Mouse (Mus musculus): ENCODE data around the gene D7Ertd443e. TPM values are rescaled to one million over a fixed set of nuclear protein-coding genes. Genes with fewer than 3 reads are reported as not detected.
A peak's percentile ranks its signal among the peaks of the same experiment; 100 is the strongest.

Gene D7Ertd443e
- polyA plus RNA-seq, 1 experiment from 2014 or later = 0.15 TPM

- ATAC-seq (ENCODE audit: insufficient number of reproducible peaks, insufficient read depth, low FRiP score, low TSS enrichment) = peak; percentile 67
- under 1% methylated on average over 81 of the region's 90 CpGs for WGBS
Observed at GRCm38 (mm10) chr7:134224741-134225612, 160.5 kb downstream of the D7Ertd443e start.

DNA sequence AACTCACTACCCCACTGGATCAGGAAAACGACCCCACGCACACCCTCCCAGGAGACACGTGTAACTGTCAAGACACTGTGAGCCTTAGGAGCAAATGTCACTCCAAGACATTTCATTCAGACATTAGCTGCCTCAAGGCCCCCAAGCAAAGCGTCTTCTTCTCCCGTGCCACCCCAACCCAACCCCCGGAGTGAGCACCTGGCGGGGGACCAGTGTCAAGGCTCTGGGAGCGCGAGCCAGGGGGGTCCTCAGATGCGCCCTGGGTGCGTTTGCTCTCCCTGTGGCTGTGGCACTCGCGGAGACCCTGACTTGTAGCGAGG lies 161.1 kb downstream of the D7Ertd443e start:
- H3K27ac ChIP-seq = 0 out of 2 replicates have a peak overlapping the region, but pooled peaks have one; percentile 73
- H3K27me3 ChIP-seq = peaks cover 30% of the 10 kb centered on the region
- H3K4me1 ChIP-seq = peaks cover 20% of the 10 kb centered on the region

More at GRCm38 (mm10) chr7:134224741-134225612, 160.5 kb downstream of the D7Ertd443e start:
- Histone ChIP-seq H3K9me3 (no peaks in the 10 kb centered on the region), H3K27me3 (peaks cover 30% of the 10 kb centered on the region), H3K4me3 (peak overlapping the region; percentile 67), H3K36me3 (no peaks in the 10 kb centered on the region), H3K9ac (peak overlapping the region; percentile 68), H3K4me2 (replicated peaks) (peak overlapping the region; percentile 99), H3K27ac (peak overlapping the region; percentile 73), H3K4me1 (peaks cover 20% of the 10 kb centered on the region)

GRCm38 (mm10) chr7:134223444-134224161 lies 161.9 kb downstream of the D7Ertd443e start:
- Histone ChIP-seq H3K9ac (no peak overlapping the region), H3K4me1 (peaks cover 20% of the 10 kb centered on the region), H3K9me3 (no peaks in the 10 kb centered on the region), H3K4me3 (peak overlapping the region; percentile 67), H3K27ac (no peak overlapping the region), H3K4me2 (replicated peaks) (peak overlapping the region; percentile 99), H3K27me3 (peaks cover 30% of the 10 kb centered on the region), H3K36me3 (no peaks in the 10 kb centered on the region)
- 28% methylated on average over 16 of the region's 16 CpGs for WGBS
- ATAC-seq (ENCODE audit: insufficient number of reproducible peaks, insufficient read depth, low FRiP score, low TSS enrichment) = no peak

More for the DNA sequence above, 161.1 kb downstream of the D7Ertd443e start:
- ATAC-seq (ENCODE audit: insufficient number of reproducible peaks, insufficient read depth, low FRiP score, low TSS enrichment) = peak; percentile 13; the same call in 1 of the 2 replicates
- Histone ChIP-seq H3K4me2 (replicated peaks) (peak overlapping the region; percentile 99), H3K9ac (peak overlapping the region; percentile 68), H3K9me3 (no peaks in the 10 kb centered on the region), H3K36me3 (no peaks in the 10 kb centered on the region), H3K4me3 (peak overlapping the region; percentile 67)
- WGBS = under 1% methylated on average over 14 of the region's 14 CpGs

Other genes with a start within 250 kb of the D7Ertd443e start
- gene Adam12, start 153.5 kb downstream of the D7Ertd443e start, polyA plus RNA-seq (2016; fragmentation: Nextera tagmentation; extraction: Ambion mirVana) = 4.7 and 4.8 TPM in 2 replicates

Measured in embryonic facial prominence, embryonic 12.5 days (tissue).